In the genomic region with DNA sequence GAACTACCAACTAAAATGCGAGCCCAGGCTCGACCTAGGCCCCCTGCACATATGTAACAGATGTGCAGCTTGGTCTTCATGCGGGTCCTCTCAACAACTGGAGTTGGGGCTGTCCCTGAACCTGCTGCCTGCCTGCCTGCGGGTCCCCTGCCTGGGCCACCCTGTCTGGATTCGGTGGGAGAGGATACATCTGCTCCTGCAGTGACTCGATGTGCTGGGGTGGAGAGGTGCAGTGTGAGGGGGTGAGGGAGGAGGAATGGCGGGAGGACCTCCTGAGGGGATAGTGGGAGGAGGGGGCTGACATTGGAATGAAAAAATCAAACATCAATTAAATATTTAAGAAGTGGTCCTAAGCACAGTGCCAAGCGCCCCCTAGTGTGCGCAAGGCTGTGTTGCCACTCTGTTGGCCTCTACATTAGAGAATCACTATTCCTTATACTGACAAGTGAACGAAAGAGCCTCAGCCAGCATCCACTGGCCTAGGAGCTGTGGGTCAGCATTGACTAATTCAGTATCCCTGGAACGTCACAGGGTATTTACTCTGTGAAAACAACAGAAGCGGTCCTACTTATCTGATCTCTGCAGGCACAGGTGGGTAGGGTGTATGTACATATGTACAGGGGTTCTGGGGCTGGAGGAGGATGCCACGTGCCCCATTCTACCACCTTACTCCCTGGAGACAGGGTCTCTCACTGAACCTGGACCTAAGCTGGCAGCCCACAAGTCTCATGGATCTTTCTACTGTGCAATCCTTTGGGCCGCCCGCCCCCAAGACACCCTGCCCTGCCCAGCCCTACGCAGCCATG, we compare ENCODE assay signal across 10 mouse cellular contexts. TPM values are rescaled to one million over a fixed set of nuclear protein-coding genes. Genes with fewer than 3 reads are reported as not detected.
DNase-seq lines count a peak whose midpoint lies in the region; ATAC-seq and TF ChIP-seq lines count a peak whose summit lies in the region.
"Had no signal": no experiment of that assay in that cellular context is flagged by ENCODE, and none has a peak within 500 bp of the region (broad histone marks: within the 10 kb centered on the region; RNA-seq: fewer than 3 reads in every experiment).

No protein-coding gene starts in this region.

- H3K4me1 ChIP-seq in heart, embryonic 12.5 days (replicated peaks): no peaks in the 10 kb centered on the region
- no peaks in the 10 kb centered on the region for H3K4me1 ChIP-seq in forebrain, postnatal 0 days (ENCODE audit: insufficient read depth)
- no peaks in the 10 kb centered on the region for H3K4me1 ChIP-seq in limb, embryonic 14.5 days (ENCODE audit: control insufficient read depth, insufficient read depth, low read length)

- 66% methylated on average over 16 of the region's 16 CpGs for WGBS in heart, embryonic 12.5 days
- WGBS in forebrain, postnatal 0 days: 60% methylated on average over 16 of the region's 16 CpGs
- WGBS in limb, embryonic 14.5 days: 63% methylated on average over 16 of the region's 16 CpGs

- H3K9ac ChIP-seq in heart, embryonic 12.5 days: no peak overlapping the region
- H3K9ac ChIP-seq in forebrain, postnatal 0 days: no peak overlapping the region
- no peak overlapping the region for H3K9ac ChIP-seq in limb, embryonic 14.5 days (ENCODE audit: low read depth, low read length, severe bottlenecking)
- H3K9ac ChIP-seq: limb, embryonic 15.5 days had no signal

- ATAC-seq in heart, embryonic 12.5 days (ENCODE audit: insufficient number of reproducible peaks, low FRiP score): no peak
- ATAC-seq in forebrain, postnatal 0 days: peak; percentile 74
- peak; percentile 51; the same call in 1 of the 2 replicates for ATAC-seq in limb, embryonic 14.5 days (ENCODE audit: low FRiP score, low read depth)

- H3K9me3 ChIP-seq in heart, embryonic 12.5 days (replicated peaks): no peaks in the 10 kb centered on the region
- no peaks in the 10 kb centered on the region for H3K9me3 ChIP-seq in forebrain, postnatal 0 days (ENCODE audit: low read length)
- no peaks in the 10 kb centered on the region for H3K9me3 ChIP-seq in limb, embryonic 14.5 days (ENCODE audit: control insufficient read depth, low read length)
- H3K9me3 ChIP-seq: limb, embryonic 15.5 days had no signal

- no peak for TF ChIP-seq POLR2A in limb, embryonic 14.5 days (IDR thresholded peaks at IDR 0.05; ENCODE audit: borderline replicate concordance, extremely low read depth, insufficient read depth, insufficient read length)

- peak; percentile 36 to 45 for DNase-seq in heart, postnatal 36 days
- peak; percentile 48 for DNase-seq in CD4-positive helper T cell, adult 2 months (ENCODE audit: low read depth, low spot score)
- peak; percentile 37 to 58 for DNase-seq in adrenal gland, postnatal 36 days
- peak; percentile 76 for DNase-seq in forebrain, postnatal 0 days
- DNase-seq in limb, embryonic 14.5 days (ENCODE audit: low spot score): peak; percentile 76
- DNase-seq in retina, embryonic 14.5 days (ENCODE audit: low spot score): peak; percentile 79
- no peak for DNase-seq in gastrocnemius, adult 8-10 months (ENCODE audit: low spot score in 2 of 2)

- H3K4me3 ChIP-seq in heart, embryonic 12.5 days: no peak overlapping the region
- no peak overlapping the region for H3K4me3 ChIP-seq in forebrain, postnatal 0 days (ENCODE audit: low read depth, low read length)
- H3K4me3 ChIP-seq in limb, embryonic 14.5 days (replicated peaks; ENCODE audit: low read length): no peak overlapping the region
- H3K4me3 ChIP-seq: erythroblast, embryonic 14.5 days; limb, embryonic 15.5 days had no signal

- peak; percentile 84 for TF ChIP-seq CTCF in forebrain, postnatal 0 days (IDR thresholded peaks at IDR 0.05; ENCODE audit: low read depth)

- no peak overlapping the region for H3K4me2 ChIP-seq in heart, embryonic 12.5 days
- H3K4me2 ChIP-seq in forebrain, postnatal 0 days (ENCODE audit: low read depth): no peak overlapping the region
- no peak overlapping the region for H3K4me2 ChIP-seq in limb, embryonic 14.5 days (replicated peaks; ENCODE audit: low read depth, low read length, severe bottlenecking)
- H3K4me2 ChIP-seq: limb, embryonic 15.5 days had no signal

- peaks cover 18% of the 10 kb centered on the region for H3K36me3 ChIP-seq in heart, embryonic 12.5 days
- H3K36me3 ChIP-seq in forebrain, postnatal 0 days (ENCODE audit: insufficient read depth): peaks cover 34% of the 10 kb centered on the region
- peaks cover 57% of the 10 kb centered on the region for H3K36me3 ChIP-seq in limb, embryonic 14.5 days (ENCODE audit: control insufficient read depth, insufficient read depth, low read length)

- H3K27ac ChIP-seq in heart, embryonic 12.5 days (ENCODE audit: poor library complexity, severe bottlenecking): no peak overlapping the region
- no peak overlapping the region for H3K27ac ChIP-seq in forebrain, postnatal 0 days (ENCODE audit: low read depth, low read length)
- H3K27ac ChIP-seq in limb, embryonic 14.5 days (replicated peaks; ENCODE audit: low read depth, low read length): no peak overlapping the region
- H3K27ac ChIP-seq: limb, embryonic 15.5 days had no signal

- no peaks in the 10 kb centered on the region for H3K27me3 ChIP-seq in heart, embryonic 12.5 days (replicated peaks)
- no peaks in the 10 kb centered on the region for H3K27me3 ChIP-seq in forebrain, postnatal 0 days (ENCODE audit: insufficient read depth, low read length)
- no peaks in the 10 kb centered on the region for H3K27me3 ChIP-seq in limb, embryonic 14.5 days (ENCODE audit: control insufficient read depth, insufficient read depth, low read length)
- H3K27me3 ChIP-seq: limb, embryonic 15.5 days had no signal

- intact Hi-C loops in heart, postnatal 36 days (cut with DNase I): loop anchor here (2.0 kb wide), 1 partner anchor 144 kb away; no protein-coding TSS in a partner anchor

RNA-seq across cellular contexts. Expression of a gene that starts 17.6 kb away (rescaled TPM):
- total RNA-seq in heart, postnatal 36 days (2021): 1 to 10 TPM; 8.9 to 9.8 TPM
- 12.4 and 15.7 TPM in 2 replicates for polyA plus RNA-seq in heart, embryonic 12.5 days (2016; fragmentation: Nextera tagmentation; extraction: Ambion mirVana)
- total RNA-seq in adrenal gland, postnatal 36 days (2021): 10 to 100 TPM; 18.6 to 19.7 TPM
- total RNA-seq in forebrain, postnatal 0 days (2014; rRNA removed): 30.6 TPM in 2 replicates
- polyA plus RNA-seq in forebrain, postnatal 0 days (2015; fragmentation: Nextera tagmentation; extraction: Ambion mirVana): 19.0 and 27.1 TPM in 2 replicates
- 38.3 and 43.1 TPM in 2 replicates for polyA plus RNA-seq in limb, embryonic 14.5 days (2012; rRNA removed)
- polyA plus RNA-seq in limb, embryonic 14.5 days (2014; fragmentation: Nextera tagmentation; extraction: Ambion mirVana): 23.4 and 24.0 TPM in 2 replicates
- total RNA-seq in gastrocnemius, adult 8-10 months (2022): 1 to 10 TPM; 1.0 to 2.9 (median 1.4) TPM

RNA-seq across cellular contexts. Expression of a gene that starts 20.3 kb away (rescaled TPM):
- 10 to 100 TPM in 1 of 2 experiments, 1 to 10 TPM in 1; 8.3 to 10.4 TPM for total RNA-seq in heart, postnatal 36 days (2021)
- 14.6 and 15.5 TPM in 2 replicates for polyA plus RNA-seq in heart, embryonic 12.5 days (2016; fragmentation: Nextera tagmentation; extraction: Ambion mirVana)
- total RNA-seq in adrenal gland, postnatal 36 days (2021): 10 to 100 TPM; 16.4 to 25.6 TPM
- total RNA-seq in forebrain, postnatal 0 days (2014; rRNA removed): 30.0 and 39.1 TPM in 2 replicates
- polyA plus RNA-seq in forebrain, postnatal 0 days (2015; fragmentation: Nextera tagmentation; extraction: Ambion mirVana): 15.8 and 17.4 TPM in 2 replicates
- 29.6 and 38.6 TPM in 2 replicates for polyA plus RNA-seq in limb, embryonic 14.5 days (2012; rRNA removed)
- 19.9 and 22.2 TPM in 2 replicates for polyA plus RNA-seq in limb, embryonic 14.5 days (2014; fragmentation: Nextera tagmentation; extraction: Ambion mirVana)
- total RNA-seq in gastrocnemius, adult 8-10 months (2022): 1 to 10 TPM; 4.6 to 5.8 (median 5.2) TPM

RNA-seq across cellular contexts. Expression of a gene that starts 35.7 kb away (rescaled TPM):
- 10 to 100 TPM; 13.4 to 14.7 TPM for total RNA-seq in heart, postnatal 36 days (2021)
- 36.3 and 38.0 TPM in 2 replicates for polyA plus RNA-seq in heart, embryonic 12.5 days (2016; fragmentation: Nextera tagmentation; extraction: Ambion mirVana)
- total RNA-seq in adrenal gland, postnatal 36 days (2021): 100 to 1,000 TPM in 1 of 2 experiments, 10 to 100 TPM in 1; 42.4 to 108 TPM
- total RNA-seq in forebrain, postnatal 0 days (2014; rRNA removed): 114 and 163 TPM in 2 replicates
- polyA plus RNA-seq in forebrain, postnatal 0 days (2015; fragmentation: Nextera tagmentation; extraction: Ambion mirVana): 65.0 and 67.9 TPM in 2 replicates
- polyA plus RNA-seq in limb, embryonic 14.5 days (2012; rRNA removed): 118 and 180 TPM in 2 replicates
- 57.5 and 66.3 TPM in 2 replicates for polyA plus RNA-seq in limb, embryonic 14.5 days (2014; fragmentation: Nextera tagmentation; extraction: Ambion mirVana)
- total RNA-seq in gastrocnemius, adult 8-10 months (2022): 1 to 10 TPM; 2.6 to 5.2 (median 3.4) TPM

RNA-seq across cellular contexts. Expression of a gene that starts 39.4 kb away (rescaled TPM):
- total RNA-seq in heart, postnatal 36 days (2021): under 1 TPM; 0.46 to 0.72 TPM
- 0.40 and 0.59 TPM in 2 replicates for polyA plus RNA-seq in heart, embryonic 12.5 days (2016; fragmentation: Nextera tagmentation; extraction: Ambion mirVana)
- under 1 TPM; 0.50 to 0.66 TPM for total RNA-seq in adrenal gland, postnatal 36 days (2021)
- 12.1 and 12.2 TPM in 2 replicates for total RNA-seq in forebrain, postnatal 0 days (2014; rRNA removed)
- 8.7 and 14.2 TPM in 2 replicates for polyA plus RNA-seq in forebrain, postnatal 0 days (2015; fragmentation: Nextera tagmentation; extraction: Ambion mirVana)
- polyA plus RNA-seq in limb, embryonic 14.5 days (2012; rRNA removed): 1.1 and 1.4 TPM in 2 replicates
- polyA plus RNA-seq in limb, embryonic 14.5 days (2014; fragmentation: Nextera tagmentation; extraction: Ambion mirVana): 0.88 and 1.1 TPM in 2 replicates
- total RNA-seq in gastrocnemius, adult 8-10 months (2022): under 1 TPM in 3 of 4 experiments, not detected in 1; 0.12 to 0.18 (median 0.17) TPM
- polyA plus RNA-seq: erythroblast, embryonic 14.5 days had no signal

Comparison
In these comparisons a context has a peak if more than half of its experiments do, and no peak if none do; other contexts are left out.
1. DNase-seq: peak in heart, postnatal 36 days (2 of 2), CD4-positive helper T cell, adult 2 months (single experiment), adrenal gland, postnatal 36 days (2 of 2), forebrain, postnatal 0 days (single experiment), limb, embryonic 14.5 days (single experiment) and retina, embryonic 14.5 days (single experiment); none in gastrocnemius, adult 8-10 months (0 of 2).